Mouse (Mus musculus): ENCODE results near the gene Arg2. TPM values are rescaled to one million over a fixed set of nuclear protein-coding genes. Genes with fewer than 3 reads are reported as not detected.

The Arg2 gene
- 33.1 and 35.5 TPM in 2 replicates for polyA plus RNA-seq (2015; fragmentation: Nextera tagmentation; extraction: Ambion mirVana)

- under 1% methylated on average over 47 of the region's 47 CpGs for WGBS
- ATAC-seq (ENCODE audit: low read depth): peak; percentile 98
- peaks cover 21% of the 10 kb centered on the region; the same call in 1 of the 2 replicates for H3K4me1 ChIP-seq (replicated peaks)
- no peaks in the 10 kb centered on the region for H3K9me3 ChIP-seq
- H3K27me3 ChIP-seq: peaks cover 41% of the 10 kb centered on the region
- H3K4me3 ChIP-seq: peak within 1 kb of the TSS; percentile 55
- peak within 1 kb of the TSS; percentile 89 for H3K4me2 ChIP-seq
- no peaks in the 10 kb centered on the region for H3K36me3 ChIP-seq
- H3K27ac ChIP-seq (replicated peaks): peak within 1 kb of the TSS; percentile 57
- peak within 1 kb of the TSS; percentile 68 for H3K9ac ChIP-seq
Measured at GRCm38 (mm10) chr12:79130299-79131177, at the start of gene Arg2. Gene Arg2 (plus strand): TSS chr12:79130777.

GRCm38 (mm10) chr12:79089182-79089812 is 41.3 kb upstream of the Arg2 start, which contains the start of gene Pigh:
Gene Pigh (minus strand): TSS chr12:79089651.
- peaks cover 23% of the 10 kb centered on the region for H3K4me1 ChIP-seq (replicated peaks)
- H3K27me3 ChIP-seq: no peaks in the 10 kb centered on the region
- peak; percentile 98 for ATAC-seq (ENCODE audit: low read depth)
- H3K9me3 ChIP-seq: no peaks in the 10 kb centered on the region
- H3K27ac ChIP-seq (replicated peaks): peak within 1 kb of the TSS; percentile 81
- H3K36me3 ChIP-seq: peaks cover 16% of the 10 kb centered on the region
- WGBS: under 1% methylated on average over 53 of the region's 53 CpGs
- H3K4me2 ChIP-seq: peak within 1 kb of the TSS; percentile 72
- H3K9ac ChIP-seq: peak within 1 kb of the TSS; percentile 95
- peak within 1 kb of the TSS; percentile 93 for H3K4me3 ChIP-seq

DNA sequence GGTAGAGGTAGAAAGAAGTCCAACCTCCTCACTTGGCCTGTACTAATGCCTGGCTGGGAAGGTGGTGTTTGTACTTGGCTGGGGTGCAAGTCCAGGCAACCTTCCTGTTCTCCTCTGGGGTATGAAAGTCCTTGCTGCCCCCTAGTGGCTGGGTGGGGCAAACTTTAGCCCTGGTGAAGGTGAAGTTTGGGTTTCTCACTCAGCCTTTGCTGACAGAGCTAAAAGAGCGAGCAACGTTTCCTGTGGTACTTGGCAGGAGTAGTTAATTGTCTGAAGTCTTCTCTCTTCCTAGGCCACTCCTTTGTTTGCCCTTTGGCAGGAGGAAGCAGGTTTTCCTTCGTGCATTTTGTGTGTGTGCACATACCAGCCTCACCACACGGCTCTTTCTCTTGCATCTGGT is 38.0 kb upstream of the Arg2 start:
- Histone ChIP-seq H3K4me3 (no peak overlapping the region), H3K9me3 (no peaks in the 10 kb centered on the region), H3K27ac (replicated peaks) (no peak overlapping the region), H3K9ac (no peak overlapping the region), H3K4me1 (replicated peaks) (peaks cover 11% of the 10 kb centered on the region), H3K36me3 (no peaks in the 10 kb centered on the region), H3K27me3 (no peaks in the 10 kb centered on the region), H3K4me2 (no peak overlapping the region)
- ATAC-seq (ENCODE audit: low read depth): no peak
- 57% methylated on average over 4 of the region's 4 CpGs for WGBS

- Histone ChIP-seq H3K27me3 (no peaks in the 10 kb centered on the region), H3K4me3 (no peak overlapping the region), H3K36me3 (no peaks in the 10 kb centered on the region), H3K27ac (replicated peaks) (no peak overlapping the region), H3K4me2 (no peak overlapping the region), H3K9me3 (no peaks in the 10 kb centered on the region), H3K9ac (no peak overlapping the region), H3K4me1 (replicated peaks) (no peaks in the 10 kb centered on the region)
- ATAC-seq (ENCODE audit: low read depth): peak; percentile 40; the same call in 1 of the 2 replicates
- 62% methylated on average over 3 of the region's 3 CpGs for WGBS
Measured at GRCm38 (mm10) chr12:79097106-79097752, 33.3 kb upstream of the Arg2 start.

- no peaks in the 10 kb centered on the region for H3K27me3 ChIP-seq
- H3K4me3 ChIP-seq: no peak overlapping the region
- no peak overlapping the region for H3K4me2 ChIP-seq
- no peaks in the 10 kb centered on the region for H3K9me3 ChIP-seq
- no peaks in the 10 kb centered on the region for H3K36me3 ChIP-seq
- H3K9ac ChIP-seq: no peak overlapping the region
- 89% methylated on average over 3 of the region's 3 CpGs for WGBS
- H3K4me1 ChIP-seq (replicated peaks): no peaks in the 10 kb centered on the region
- no peak for ATAC-seq (ENCODE audit: low read depth)
- no peak overlapping the region for H3K27ac ChIP-seq (replicated peaks)
Measured at GRCm38 (mm10) chr12:79103773-79104172, 26.8 kb upstream of the Arg2 start.

GRCm38 (mm10) chr12:79104544-79104943 is 26.0 kb upstream of the Arg2 start:
- Histone ChIP-seq H3K9ac (no peak overlapping the region), H3K9me3 (no peaks in the 10 kb centered on the region), H3K27ac (replicated peaks) (no peak overlapping the region), H3K4me2 (no peak overlapping the region), H3K4me1 (replicated peaks) (no peaks in the 10 kb centered on the region), H3K4me3 (no peak overlapping the region), H3K36me3 (no peaks in the 10 kb centered on the region), H3K27me3 (no peaks in the 10 kb centered on the region)
- ATAC-seq (ENCODE audit: low read depth): no peak
- WGBS: 63% methylated on average over 2 of the region's 2 CpGs

GRCm38 (mm10) chr12:79105312-79105711 is 25.3 kb upstream of the Arg2 start:
- Histone ChIP-seq H3K27ac (replicated peaks) (no peak overlapping the region), H3K4me1 (replicated peaks) (no peaks in the 10 kb centered on the region), H3K27me3 (no peaks in the 10 kb centered on the region), H3K4me2 (no peak overlapping the region), H3K9ac (no peak overlapping the region), H3K36me3 (no peaks in the 10 kb centered on the region), H3K9me3 (no peaks in the 10 kb centered on the region), H3K4me3 (no peak overlapping the region)
- 79% methylated on average over 5 of the region's 5 CpGs for WGBS
- no peak for ATAC-seq (ENCODE audit: low read depth)

- Histone ChIP-seq H3K9me3 (no peaks in the 10 kb centered on the region), H3K4me1 (replicated peaks) (no peaks in the 10 kb centered on the region), H3K27ac (replicated peaks) (no peak overlapping the region), H3K36me3 (no peaks in the 10 kb centered on the region), H3K9ac (no peak overlapping the region), H3K4me3 (no peak overlapping the region), H3K27me3 (no peaks in the 10 kb centered on the region), H3K4me2 (no peak overlapping the region)
- 87% methylated on average over 4 of the region's 4 CpGs for WGBS
- no peak for ATAC-seq (ENCODE audit: low read depth)
Measured at GRCm38 (mm10) chr12:79118991-79119390, 11.6 kb upstream of the Arg2 start.

- Histone ChIP-seq H3K27me3 (no peaks in the 10 kb centered on the region), H3K9me3 (no peaks in the 10 kb centered on the region), H3K27ac (replicated peaks) (no peak overlapping the region), H3K4me2 (no peak overlapping the region), H3K36me3 (no peaks in the 10 kb centered on the region), H3K4me3 (no peak overlapping the region), H3K4me1 (replicated peaks) (no peaks in the 10 kb centered on the region), H3K9ac (no peak overlapping the region)
- 30% methylated on average over 3 of the region's 3 CpGs for WGBS
- peak; percentile 19; the same call in 1 of the 2 replicates for ATAC-seq (ENCODE audit: low read depth)
Measured at GRCm38 (mm10) chr12:79122820-79123219, 7.8 kb upstream of the Arg2 start.

GRCm38 (mm10) chr12:79131178-79131675 is 650 bp downstream of the Arg2 start:
- Histone ChIP-seq H3K9me3 (no peaks in the 10 kb centered on the region), H3K36me3 (no peaks in the 10 kb centered on the region), H3K4me3 (peak overlapping the region; percentile 55), H3K27me3 (peaks cover 41% of the 10 kb centered on the region), H3K27ac (replicated peaks) (peak overlapping the region; percentile 57), H3K4me1 (replicated peaks) (peaks cover 21% of the 10 kb centered on the region; the same call in 1 of the 2 replicates), H3K4me2 (peak overlapping the region; percentile 89), H3K9ac (peak overlapping the region; percentile 68)
- 0 out of 2 replicates have a peak, but pooled peaks have one; percentile 30 for ATAC-seq (ENCODE audit: low read depth)
- under 1% methylated on average over 22 of the region's 22 CpGs for WGBS

GRCm38 (mm10) chr12:79131706-79132460 is 1.3 kb downstream of the Arg2 start:
- Histone ChIP-seq H3K9ac (peak overlapping the region; percentile 68), H3K27me3 (peaks cover 41% of the 10 kb centered on the region), H3K27ac (replicated peaks) (no peak overlapping the region), H3K4me2 (peak overlapping the region; percentile 89), H3K9me3 (no peaks in the 10 kb centered on the region), H3K4me1 (replicated peaks) (peaks cover 21% of the 10 kb centered on the region; the same call in 1 of the 2 replicates), H3K4me3 (peak overlapping the region; percentile 55), H3K36me3 (no peaks in the 10 kb centered on the region)
- 27% methylated on average over 5 of the region's 5 CpGs for WGBS
- no peak for ATAC-seq (ENCODE audit: low read depth)

Measured in neural tube, embryonic 13.5 days (tissue).